Mouse (Mus musculus): Measurements from ENCODE around the gene Gabarap. TPM values are rescaled to one million over a fixed set of nuclear protein-coding genes. Genes with fewer than 3 reads are reported as not detected.
"Not testable (repeated sequence)": the region's sequence is repeated elsewhere in the genome, so short reads cannot be mapped to it uniquely, and the experiment has no call there.

Gabarap gene
- polyA plus RNA-seq, 1 experiment from 2014 or later: 590 TPM

GRCm38 (mm10) chr11:69952274-69952673, 38.7 kb upstream of the Gabarap start:
- Histone ChIP-seq H3K9ac (ENCODE audit: low read depth, low read length) (no peak overlapping the region), H3K9me3 (ENCODE audit: control insufficient read depth, low read length) (no peaks in the 10 kb centered on the region), H3K4me2 (ENCODE audit: low read depth, low read length) (no peak overlapping the region), H3K27me3 (replicated peaks; ENCODE audit: control insufficient read depth, insufficient read depth, low read length) (no peaks in the 10 kb centered on the region), H3K4me1 (ENCODE audit: control insufficient read depth, insufficient read depth, low read length) (peaks cover 3% of the 10 kb centered on the region), H3K36me3 (ENCODE audit: control insufficient read depth, insufficient read depth, low read length) (no peaks in the 10 kb centered on the region), H3K4me3 (ENCODE audit: low read depth, low read length) (no peak overlapping the region), H3K27ac (replicated peaks; ENCODE audit: low read depth, low read length) (no peak overlapping the region)
- WGBS: 42% methylated on average over 1 of the region's 1 CpGs
- ATAC-seq (ENCODE audit: low read depth): no peak
- no peak for DNase-seq (ENCODE audit: low spot score)

GRCm38 (mm10) chr11:69953267-69953915, 37.6 kb upstream of the Gabarap start:
- Histone ChIP-seq H3K4me1 (ENCODE audit: control insufficient read depth, insufficient read depth, low read length) (peaks cover 3% of the 10 kb centered on the region; the same call in 1 of the 2 replicates), H3K9ac (ENCODE audit: low read depth, low read length) (no peak overlapping the region), H3K4me2 (ENCODE audit: low read depth, low read length) (no peak overlapping the region), H3K9me3 (ENCODE audit: control insufficient read depth, low read length) (no peaks in the 10 kb centered on the region), H3K27ac (replicated peaks; ENCODE audit: low read depth, low read length) (no peak overlapping the region), H3K27me3 (replicated peaks; ENCODE audit: control insufficient read depth, insufficient read depth, low read length) (no peaks in the 10 kb centered on the region), H3K4me3 (ENCODE audit: low read depth, low read length) (no peak overlapping the region), H3K36me3 (ENCODE audit: control insufficient read depth, insufficient read depth, low read length) (no peaks in the 10 kb centered on the region)
- DNase-seq (ENCODE audit: low spot score) (no peak), ATAC-seq (ENCODE audit: low read depth) (no peak)
- WGBS: 64% methylated on average over 11 of the region's 11 CpGs

DNA sequence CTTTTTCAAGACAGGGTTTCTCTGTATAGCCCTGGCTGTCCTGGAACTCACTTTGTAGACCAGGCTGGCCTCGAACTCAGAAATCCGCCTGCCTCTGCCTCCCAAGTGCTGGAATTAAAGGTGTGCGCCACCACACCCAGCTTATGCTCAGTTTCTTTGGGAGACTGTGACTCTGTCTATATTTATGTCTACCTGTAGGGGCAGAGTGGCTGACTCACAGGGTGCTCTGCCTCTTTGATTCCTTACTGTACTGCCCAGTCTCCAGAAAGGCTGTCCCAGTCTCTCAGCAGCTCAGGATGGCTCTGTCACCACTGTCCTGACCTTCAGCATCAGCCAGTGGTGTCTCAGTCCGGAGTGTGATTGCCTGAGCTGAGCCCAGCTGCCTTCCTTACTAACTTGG, 35.3 kb upstream of the Gabarap start:
- H3K4me2 ChIP-seq (ENCODE audit: low read depth, low read length): not testable (repeated sequence)

DNA sequence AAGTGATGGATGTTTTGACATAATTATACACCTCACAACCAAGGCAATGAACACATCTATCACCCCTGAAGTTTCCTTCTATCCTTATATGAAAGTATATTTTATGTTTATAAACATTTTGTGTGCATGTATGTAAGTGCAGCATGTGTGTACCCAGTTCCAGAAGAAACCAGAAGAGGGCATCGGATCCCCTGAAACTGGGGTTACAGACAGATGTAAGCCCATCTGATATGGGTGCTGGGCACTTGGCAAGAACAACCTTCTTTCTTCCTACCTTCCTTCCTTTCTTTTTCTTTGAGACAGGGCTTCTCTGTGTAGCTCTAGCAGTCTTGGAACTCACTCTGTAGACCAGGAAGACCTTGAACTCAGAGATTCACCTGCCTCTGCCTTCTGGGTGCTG, 34.7 kb upstream of the Gabarap start:
- WGBS: 58% methylated on average over 1 of the region's 1 CpGs
- Histone ChIP-seq H3K36me3 (ENCODE audit: control insufficient read depth, insufficient read depth, low read length) (no peaks in the 10 kb centered on the region), H3K9ac (ENCODE audit: low read depth, low read length) (no peak overlapping the region), H3K27ac (replicated peaks; ENCODE audit: low read depth, low read length) (no peak overlapping the region), H3K27me3 (replicated peaks; ENCODE audit: control insufficient read depth, insufficient read depth, low read length) (no peaks in the 10 kb centered on the region), H3K4me2 (ENCODE audit: low read depth, low read length) (no peak overlapping the region), H3K4me3 (ENCODE audit: low read depth, low read length) (no peak overlapping the region), H3K9me3 (ENCODE audit: control insufficient read depth, low read length) (no peaks in the 10 kb centered on the region), H3K4me1 (ENCODE audit: control insufficient read depth, insufficient read depth, low read length) (no peaks in the 10 kb centered on the region)
- DNase-seq (ENCODE audit: low spot score) (no peak), ATAC-seq (ENCODE audit: low read depth) (no peak)

More for the DNA sequence above, 35.3 kb upstream of the Gabarap start:
- H3K9ac ChIP-seq (ENCODE audit: low read depth, low read length); H3K27ac ChIP-seq (replicated peaks; ENCODE audit: low read depth, low read length); H3K9me3 ChIP-seq (ENCODE audit: control insufficient read depth, low read length); ATAC-seq (ENCODE audit: low read depth); H3K36me3 ChIP-seq (ENCODE audit: control insufficient read depth, insufficient read depth, low read length); DNase-seq (ENCODE audit: low spot score); H3K4me1 ChIP-seq (ENCODE audit: control insufficient read depth, insufficient read depth, low read length); H3K27me3 ChIP-seq (replicated peaks; ENCODE audit: control insufficient read depth, insufficient read depth, low read length); H3K4me3 ChIP-seq (ENCODE audit: low read depth, low read length): not testable (repeated sequence)
- 63% methylated on average over 2 of the region's 4 CpGs for WGBS

DNA sequence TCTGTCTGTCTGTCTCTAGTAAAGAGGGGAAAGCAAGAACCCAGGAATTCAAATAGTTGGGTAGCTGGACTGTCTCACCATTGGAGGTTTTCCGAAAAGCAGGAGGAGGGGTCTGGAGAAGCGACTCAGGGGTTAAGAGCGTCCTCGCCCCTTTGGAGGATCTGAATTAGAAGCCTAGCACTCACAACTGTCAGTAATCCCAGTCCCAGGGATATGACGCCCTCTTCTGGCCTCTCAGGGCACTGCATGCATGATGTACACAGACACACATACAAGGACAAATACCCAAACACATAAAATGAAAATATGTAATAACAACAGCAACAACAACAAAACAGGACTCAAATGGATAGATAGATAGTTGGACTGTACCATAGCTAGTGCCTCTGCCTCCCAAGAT, 30.3 kb upstream of the Gabarap start:
- no peak overlapping the region for H3K27ac ChIP-seq (replicated peaks; ENCODE audit: low read depth, low read length)
- no peak overlapping the region for H3K4me2 ChIP-seq (ENCODE audit: low read depth, low read length)
- peaks cover 39% of the 10 kb centered on the region for H3K27me3 ChIP-seq (replicated peaks; ENCODE audit: control insufficient read depth, insufficient read depth, low read length)
- H3K36me3 ChIP-seq (ENCODE audit: control insufficient read depth, insufficient read depth, low read length): no peaks in the 10 kb centered on the region
- H3K4me3 ChIP-seq (ENCODE audit: low read depth, low read length): no peak overlapping the region
- no peak for ATAC-seq (ENCODE audit: low read depth)
- no peaks in the 10 kb centered on the region for H3K4me1 ChIP-seq (ENCODE audit: control insufficient read depth, insufficient read depth, low read length)
- H3K9ac ChIP-seq (ENCODE audit: low read depth, low read length): no peak overlapping the region
- WGBS: 29% methylated on average over 5 of the region's 5 CpGs
- H3K9me3 ChIP-seq (ENCODE audit: control insufficient read depth, low read length): no peaks in the 10 kb centered on the region
- DNase-seq (ENCODE audit: low spot score): no peak

DNA sequence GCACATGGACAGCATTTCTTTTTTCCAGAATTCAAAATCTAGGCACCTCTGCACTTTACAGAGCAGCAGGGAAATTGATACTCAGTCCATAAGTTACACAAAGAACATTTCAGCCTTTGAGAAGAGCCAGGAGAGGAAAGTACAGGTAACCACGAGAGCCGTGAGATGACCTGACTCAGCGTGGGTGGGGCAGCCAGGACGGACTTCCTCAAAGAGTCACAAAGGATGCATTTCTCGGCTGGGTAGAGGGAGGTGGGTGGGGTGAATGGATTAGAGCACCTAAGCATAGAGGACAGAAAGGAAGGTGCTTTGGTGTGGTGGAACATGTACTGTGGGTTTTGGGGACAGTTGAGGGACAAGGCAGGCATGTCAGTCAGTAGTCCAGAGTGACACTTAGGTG, 29.1 kb upstream of the Gabarap start:
- H3K27ac ChIP-seq (replicated peaks; ENCODE audit: low read depth, low read length): no peak overlapping the region
- no peaks in the 10 kb centered on the region for H3K36me3 ChIP-seq (ENCODE audit: control insufficient read depth, insufficient read depth, low read length)
- peaks cover 4% of the 10 kb centered on the region; the same call in 1 of the 2 replicates for H3K4me1 ChIP-seq (ENCODE audit: control insufficient read depth, insufficient read depth, low read length)
- no peaks in the 10 kb centered on the region for H3K9me3 ChIP-seq (ENCODE audit: control insufficient read depth, low read length)
- DNase-seq (ENCODE audit: low spot score): no peak
- no peak overlapping the region for H3K9ac ChIP-seq (ENCODE audit: low read depth, low read length)
- no peak overlapping the region for H3K4me2 ChIP-seq (ENCODE audit: low read depth, low read length)
- H3K4me3 ChIP-seq (ENCODE audit: low read depth, low read length): no peak overlapping the region
- no peak for ATAC-seq (ENCODE audit: low read depth)
- WGBS: 38% methylated on average over 5 of the region's 5 CpGs
- H3K27me3 ChIP-seq (replicated peaks; ENCODE audit: control insufficient read depth, insufficient read depth, low read length): peaks cover 51% of the 10 kb centered on the region

- peak within 1 kb of the TSS; percentile 62; the same call in 1 of the 2 replicates for H3K9ac ChIP-seq (ENCODE audit: low read depth, low read length)
- 6% methylated on average over 22 of the region's 24 CpGs for whole genome bisulfite sequencing
Observed at GRCm38 (mm10) chr11:69964650-69965270, 26.2 kb upstream of the Gabarap start, which contains the start of gene Cldn7. TSS of gene Cldn7 (plus strand) at chr11:69964779.

GRCm38 (mm10) chr11:69965271-69966005, 25.5 kb upstream of the Gabarap start:
- WGBS: 5% methylated on average over 27 of the region's 49 CpGs
- H3K4me3 ChIP-seq (ENCODE audit: low read depth, low read length): peak overlapping the region; percentile 45
- H3K9ac ChIP-seq (ENCODE audit: low read depth, low read length): peak overlapping the region; percentile 62
- no peaks in the 10 kb centered on the region for H3K9me3 ChIP-seq (ENCODE audit: control insufficient read depth, low read length)
- peaks cover 61% of the 10 kb centered on the region for H3K27me3 ChIP-seq (replicated peaks; ENCODE audit: control insufficient read depth, insufficient read depth, low read length)
- H3K27ac ChIP-seq (replicated peaks; ENCODE audit: low read depth, low read length): 0 out of 2 replicates have a peak overlapping the region, but pooled peaks have one; percentile 28
- DNase-seq (ENCODE audit: low spot score): peak; percentile 70
- ATAC-seq (ENCODE audit: low read depth): peak; percentile 56; the same call in 1 of the 2 replicates
- peaks cover 28% of the 10 kb centered on the region for H3K36me3 ChIP-seq (ENCODE audit: control insufficient read depth, insufficient read depth, low read length)
- H3K4me2 ChIP-seq (ENCODE audit: low read depth, low read length): peak overlapping the region; percentile 67
- H3K4me1 ChIP-seq (ENCODE audit: control insufficient read depth, insufficient read depth, low read length): peaks cover 6% of the 10 kb centered on the region; the same call in 1 of the 2 replicates

More at GRCm38 (mm10) chr11:69964650-69965270, 26.2 kb upstream of the Gabarap start, which contains the start of gene Cldn7:
- H3K4me1 ChIP-seq (ENCODE audit: control insufficient read depth, insufficient read depth, low read length): peaks cover 6% of the 10 kb centered on the region; the same call in 1 of the 2 replicates
- H3K36me3 ChIP-seq (ENCODE audit: control insufficient read depth, insufficient read depth, low read length): peaks cover 21% of the 10 kb centered on the region
- H3K4me3 ChIP-seq (ENCODE audit: low read depth, low read length): peak within 1 kb of the TSS; percentile 45
- peak within 1 kb of the TSS; percentile 28; the same call in 1 of the 2 replicates for H3K27ac ChIP-seq (replicated peaks; ENCODE audit: low read depth, low read length)
- DNase-seq (ENCODE audit: low spot score): no peak
- H3K4me2 ChIP-seq (ENCODE audit: low read depth, low read length): peak within 1 kb of the TSS; percentile 67
- ATAC-seq (ENCODE audit: low read depth): no peak; the same call in 1 of the 2 replicates
- no peaks in the 10 kb centered on the region for H3K9me3 ChIP-seq (ENCODE audit: control insufficient read depth, low read length)
- H3K27me3 ChIP-seq (replicated peaks; ENCODE audit: control insufficient read depth, insufficient read depth, low read length): peaks cover 61% of the 10 kb centered on the region
